Mouse (Mus musculus) frontal cortex, postnatal 14 days (tissue): ENCODE results near the gene Meox1.
A peak's percentile ranks its signal among the peaks of the same experiment; 100 is the strongest.

Experiments used
- DNase-seq, 2 experiments: peaks; one replicate each; pipeline ENCODE4 v3.0.0; 2022; ENCODE audit warnings: low spot score in 2 of 2

The Meox1 gene

GRCm38 (mm10) chr11:101894204-101894603 is at the start of gene Meox1:
TSS of gene Meox1 (minus strand) at chr11:101894374.
- DNase-seq: no peak

GRCm38 (mm10) chr11:101943055-101943454 is 48.9 kb upstream of the Meox1 start:
- DNase-seq: no peak

- DNase-seq: no peak
Observed at GRCm38 (mm10) chr11:101937108-101937507, 42.9 kb upstream of the Meox1 start.

- DNase-seq: no peak
Observed at GRCm38 (mm10) chr11:101936421-101936820, 42.2 kb upstream of the Meox1 start.

GRCm38 (mm10) chr11:101935743-101936142 is 41.6 kb upstream of the Meox1 start:
- DNase-seq: no peak

- DNase-seq: no peak
Observed at GRCm38 (mm10) chr11:101931978-101932377, 37.8 kb upstream of the Meox1 start.

- DNase-seq: no peak
Observed at GRCm38 (mm10) chr11:101928030-101928762, 34.0 kb upstream of the Meox1 start.

GRCm38 (mm10) chr11:101926951-101927589 is 32.9 kb upstream of the Meox1 start:
- no peak for DNase-seq

- DNase-seq: no peak
Observed at GRCm38 (mm10) chr11:101925636-101926035, 31.5 kb upstream of the Meox1 start.

GRCm38 (mm10) chr11:101924441-101924976 is 30.3 kb upstream of the Meox1 start:
- no peak for DNase-seq

GRCm38 (mm10) chr11:101923988-101924387 is 29.8 kb upstream of the Meox1 start:
- DNase-seq: no peak

- no peak for DNase-seq
Observed at GRCm38 (mm10) chr11:101921361-101921952, 27.3 kb upstream of the Meox1 start.

GRCm38 (mm10) chr11:101919660-101920059 is 25.5 kb upstream of the Meox1 start:
- DNase-seq: peak; percentile 64 to 88

GRCm38 (mm10) chr11:101918609-101919008 is 24.4 kb upstream of the Meox1 start:
- no peak for DNase-seq

- DNase-seq: no peak
Observed at GRCm38 (mm10) chr11:101916772-101917171, 22.6 kb upstream of the Meox1 start.

- no peak for DNase-seq
Observed at GRCm38 (mm10) chr11:101913591-101913990, 19.4 kb upstream of the Meox1 start.

- no peak for DNase-seq
Observed at GRCm38 (mm10) chr11:101911855-101912579, 17.8 kb upstream of the Meox1 start.

GRCm38 (mm10) chr11:101910230-101910946 is 16.2 kb upstream of the Meox1 start:
- peak; percentile 58 to 87 for DNase-seq

- no peak for DNase-seq
Observed at GRCm38 (mm10) chr11:101908777-101909176, 14.6 kb upstream of the Meox1 start.

- DNase-seq: peak; percentile 31 to 74
Observed at GRCm38 (mm10) chr11:101905115-101905514, 10.9 kb upstream of the Meox1 start.

GRCm38 (mm10) chr11:101901309-101901708 is 7.1 kb upstream of the Meox1 start:
- no peak for DNase-seq
